13 mouse cellular contexts compared by ENCODE assay signal in genomic region chr2:118537226-118537625, GRCm38 (mm10). TPM values are rescaled to one million over a fixed set of nuclear protein-coding genes. Genes with fewer than 3 reads are reported as not detected.
DNase-seq lines count a peak whose midpoint lies in the region; ATAC-seq and TF ChIP-seq lines count a peak whose summit lies in the region.
"Had no signal": no experiment of that assay in that cellular context is flagged by ENCODE, and none has a peak within 500 bp of the region (broad histone marks: within the 10 kb centered on the region; RNA-seq: fewer than 3 reads in every experiment).

No protein-coding gene starts in this region.

- no peaks in the 10 kb centered on the region for H3K9me3 ChIP-seq in embryonic facial prominence, embryonic 12.5 days
- H3K9me3 ChIP-seq: embryonic facial prominence, embryonic 13.5 days; forebrain, embryonic 10.5 days; liver, embryonic 15.5 days; neural tube, embryonic 15.5 days had no signal

- H3K36me3 ChIP-seq in kidney, adult 2 months (ENCODE audit: control insufficient read depth, insufficient read depth, low read length), result no peaks in the 10 kb centered on the region
- peaks cover 17% of the 10 kb centered on the region; the same call in 1 of the 2 replicates for H3K36me3 ChIP-seq in embryonic facial prominence, embryonic 12.5 days
- H3K36me3 ChIP-seq: liver, embryonic 15.5 days; neural tube, embryonic 15.5 days had no signal

- no peak for ATAC-seq in embryonic facial prominence, embryonic 12.5 days (ENCODE audit: insufficient number of reproducible peaks, insufficient read depth, low FRiP score, low TSS enrichment)

- no peak for TF ChIP-seq CTCF in kidney, adult 2 months (conservative IDR thresholded peaks at IDR 0.05; ENCODE audit: insufficient read depth, insufficient read length, low read depth, low read length)

- H3K4me1 ChIP-seq in kidney, adult 2 months (ENCODE audit: control insufficient read depth, insufficient read depth, low read length), result peaks cover 35% of the 10 kb centered on the region
- H3K4me1 ChIP-seq in embryonic facial prominence, embryonic 12.5 days, result peaks cover 60% of the 10 kb centered on the region

- no peak overlapping the region for H3K9ac ChIP-seq in embryonic facial prominence, embryonic 12.5 days
- H3K9ac ChIP-seq: embryonic facial prominence, embryonic 13.5 days; liver, embryonic 15.5 days; neural tube, embryonic 15.5 days had no signal

- H3K4me2 ChIP-seq in embryonic facial prominence, embryonic 12.5 days (replicated peaks), result no peak overlapping the region
- H3K4me2 ChIP-seq: embryonic facial prominence, embryonic 13.5 days; liver, embryonic 15.5 days; neural tube, embryonic 15.5 days had no signal

- no peak for TF ChIP-seq POLR2A in kidney, adult 2 months (IDR thresholded peaks at IDR 0.05; ENCODE audit: low read depth, low read length)

- H3K27me3 ChIP-seq in kidney, adult 2 months (replicated peaks; ENCODE audit: control insufficient read depth, insufficient read depth, low read length), result no peaks in the 10 kb centered on the region
- H3K27me3 ChIP-seq in embryonic facial prominence, embryonic 12.5 days, result no peaks in the 10 kb centered on the region
- H3K27me3 ChIP-seq: embryonic facial prominence, embryonic 13.5 days; liver, embryonic 15.5 days; neural tube, embryonic 15.5 days had no signal

- peak; percentile 33 for DNase-seq in embryo, embryonic 10.5 days (ENCODE audit: low spot score)
- DNase-seq in embryo, embryonic 10 days (ENCODE audit: low spot score), result no peak
- DNase-seq in kidney, adult 2 months, result peak; percentile 39
- DNase-seq in kidney, postnatal 4 days, result no peak
- peak; percentile 57 for DNase-seq in ES-CJ7 (ENCODE audit: low read depth, low spot score)
- no peak for DNase-seq in neural tube, embryonic 10.5 days (ENCODE audit: extremely low spot score, low spot score)
- DNase-seq: thymus, postnatal 14 days had no signal

- H3K27ac ChIP-seq in kidney, adult 2 months (ENCODE audit: insufficient read depth, low read depth, low read length), result peak overlapping the region; percentile 32; the same call in 1 of the 2 replicates
- peak overlapping the region; percentile 64 for H3K27ac ChIP-seq in embryonic facial prominence, embryonic 12.5 days
- H3K27ac ChIP-seq: layer of hippocampus, adult 2 months; liver, embryonic 15.5 days had no signal

- no peak overlapping the region for H3K4me3 ChIP-seq in kidney, adult 2 months (ENCODE audit: insufficient read depth, low read depth, low read length)
- H3K4me3 ChIP-seq in embryonic facial prominence, embryonic 12.5 days, result no peak overlapping the region
- H3K4me3 ChIP-seq: embryonic facial prominence, embryonic 13.5 days; forebrain, embryonic 10.5 days; layer of hippocampus, adult 2 months; liver, embryonic 15.5 days; neural tube, embryonic 15.5 days had no signal

- WGBS in kidney, adult 2 months, result 34% methylated on average over 4 of the region's 4 CpGs
- WGBS in embryonic facial prominence, embryonic 12.5 days, result 24% methylated on average over 4 of the region's 4 CpGs

RNA-seq across cellular contexts. Expression of gene Bmf, which starts 12.3 kb away (rescaled TPM):
- polyA plus RNA-seq in kidney, adult 2 months (2012; rRNA removed), result 9.1 and 10.5 TPM in 2 replicates
- polyA plus RNA-seq in embryonic facial prominence, embryonic 12.5 days (2016; fragmentation: Nextera tagmentation; extraction: Ambion mirVana), result 6.6 and 7.1 TPM in 2 replicates

RNA-seq across cellular contexts. Expression of gene Srp14, which starts 57.7 kb away (rescaled TPM):
- polyA plus RNA-seq in kidney, adult 2 months (2012; rRNA removed), result 50.9 and 77.2 TPM in 2 replicates
- polyA plus RNA-seq in embryonic facial prominence, embryonic 12.5 days (2016; fragmentation: Nextera tagmentation; extraction: Ambion mirVana), result 239 and 256 TPM in 2 replicates

Comparison
In these comparisons a context has a peak if more than half of its experiments do, and no peak if none do; other contexts are left out.
1. DNase-seq: peak in embryo, embryonic 10.5 days (single experiment), kidney, adult 2 months (single experiment) and ES-CJ7 (single experiment); none in embryo, embryonic 10 days (single experiment), kidney, postnatal 4 days (0 of 2) and neural tube, embryonic 10.5 days (single experiment).